Mouse (Mus musculus): ENCODE results near the gene Rerg.

The Rerg gene

GRCm38 (mm10) chr6:137161491-137162088, 8.7 kb downstream of the Rerg start:
- no peak for DNase-seq

- no peak for DNase-seq
These were observed 10.8 kb downstream of the Rerg start for GRCm38 (mm10) chr6:137159372-137159926.

- peak; percentile 64 for DNase-seq
These were observed 13.7 kb downstream of the Rerg start for GRCm38 (mm10) chr6:137156437-137157219.

GRCm38 (mm10) chr6:137155196-137156137, 14.8 kb downstream of the Rerg start:
- no peak for DNase-seq

- DNase-seq = no peak
These were observed 17.3 kb downstream of the Rerg start for GRCm38 (mm10) chr6:137153021-137153420.

GRCm38 (mm10) chr6:137151015-137151414, 19.3 kb downstream of the Rerg start:
- no peak for DNase-seq

- no peak for DNase-seq
These were observed 20.5 kb downstream of the Rerg start for GRCm38 (mm10) chr6:137149833-137150232.

GRCm38 (mm10) chr6:137146910-137147309, 23.4 kb downstream of the Rerg start:
- DNase-seq = no peak

GRCm38 (mm10) chr6:137145611-137146010, 24.7 kb downstream of the Rerg start:
- peak; percentile 57 for DNase-seq

GRCm38 (mm10) chr6:137144958-137145535, 25.2 kb downstream of the Rerg start:
- no peak for DNase-seq

GRCm38 (mm10) chr6:137144526-137144840, 25.8 kb downstream of the Rerg start:
- DNase-seq = no peak

- no peak for DNase-seq
These were observed 26.3 kb downstream of the Rerg start for GRCm38 (mm10) chr6:137143818-137144525.

GRCm38 (mm10) chr6:137142796-137143195, 27.5 kb downstream of the Rerg start:
- peak; percentile 70 for DNase-seq

- no peak for DNase-seq
These were observed 29.0 kb downstream of the Rerg start for GRCm38 (mm10) chr6:137141247-137141820.

- DNase-seq = peak; percentile 14
These were observed 31.5 kb downstream of the Rerg start for GRCm38 (mm10) chr6:137138822-137139221.

- no peak for DNase-seq
These were observed 31.9 kb downstream of the Rerg start for GRCm38 (mm10) chr6:137138391-137138790.

- DNase-seq = no peak
These were observed 33.9 kb downstream of the Rerg start for GRCm38 (mm10) chr6:137136401-137136800.

- DNase-seq = peak; percentile 71
These were observed 34.5 kb downstream of the Rerg start for GRCm38 (mm10) chr6:137135506-137136391.

- DNase-seq = no peak
These were observed 38.5 kb downstream of the Rerg start for GRCm38 (mm10) chr6:137131794-137132193.

- DNase-seq = no peak
These were observed 38.9 kb downstream of the Rerg start for GRCm38 (mm10) chr6:137131349-137131748.

- DNase-seq = no peak
These were observed 43.4 kb downstream of the Rerg start for GRCm38 (mm10) chr6:137126861-137127260.
